Mouse (Mus musculus): ENCODE results near the gene Zfp65.
"Not testable (repeated sequence)": the region's sequence is repeated elsewhere in the genome, so short reads cannot be mapped to it uniquely, and the experiment has no call there.

The Zfp65 gene

DNA sequence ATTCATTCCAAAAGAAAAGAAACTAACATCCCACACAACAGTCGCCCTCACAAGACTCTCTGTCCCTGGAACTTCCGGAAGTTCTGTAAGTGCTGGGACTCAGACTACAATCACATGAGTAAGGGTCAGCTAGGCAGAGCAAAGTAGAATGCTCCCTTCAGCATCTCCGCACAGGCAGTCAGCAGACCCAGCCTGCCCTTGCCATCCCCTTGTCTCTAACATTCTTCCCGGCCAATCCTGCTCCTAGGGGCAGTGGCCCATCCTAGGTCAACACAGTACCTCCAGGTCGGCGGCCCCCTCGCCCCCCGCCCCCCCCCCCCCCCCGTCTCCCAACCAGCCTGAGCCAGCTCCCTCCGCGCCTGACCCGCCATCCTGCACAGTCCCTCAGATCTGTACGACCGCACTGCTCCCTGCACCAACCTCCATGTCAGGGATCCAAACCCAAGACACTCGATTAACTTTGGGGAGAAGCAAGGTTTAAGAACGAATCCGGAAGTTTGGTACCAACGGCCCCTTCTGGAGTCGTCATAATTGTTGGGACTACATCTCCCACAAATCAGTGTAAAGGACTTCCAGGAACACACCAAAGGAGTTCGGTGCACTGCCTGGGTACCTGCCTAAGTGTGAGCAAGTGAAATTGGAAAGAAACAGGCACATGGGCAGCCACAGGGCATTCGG lies at the start of gene Zfp65:
Gene Zfp65, minus strand, starts transcription at position 533 of the 678 bp plus-strand sequence.
- DNase-seq (ENCODE audit: low spot score) = peak; percentile 43

- no peak for DNase-seq (ENCODE audit: low spot score)
These were observed 34.2 kb upstream of the Zfp65 start for GRCm38 (mm10) chr13:67763031-67763768.

- no peak for DNase-seq (ENCODE audit: low spot score)
These were observed 31.0 kb upstream of the Zfp65 start for GRCm38 (mm10) chr13:67759966-67760365.

DNA sequence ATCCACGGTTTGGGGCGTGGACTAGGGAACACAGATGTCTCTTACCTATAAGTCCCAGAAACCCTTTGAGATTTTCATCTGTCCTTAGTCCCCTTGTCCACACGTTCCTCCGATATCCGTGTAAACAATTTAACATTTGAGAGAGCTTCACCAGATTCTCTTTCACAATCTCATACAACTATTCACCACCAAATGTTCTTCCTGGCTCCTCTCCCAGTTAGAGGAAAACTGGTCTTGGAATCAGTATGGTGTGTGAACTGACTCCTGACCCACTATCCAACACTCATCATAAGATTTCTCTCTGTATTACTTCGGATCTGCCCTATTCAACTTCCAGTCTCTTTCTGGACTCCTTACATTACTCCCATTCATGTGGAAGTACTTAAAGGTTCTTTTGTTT lies 26.8 kb upstream of the Zfp65 start:
- no peak for DNase-seq (ENCODE audit: low spot score)

DNA sequence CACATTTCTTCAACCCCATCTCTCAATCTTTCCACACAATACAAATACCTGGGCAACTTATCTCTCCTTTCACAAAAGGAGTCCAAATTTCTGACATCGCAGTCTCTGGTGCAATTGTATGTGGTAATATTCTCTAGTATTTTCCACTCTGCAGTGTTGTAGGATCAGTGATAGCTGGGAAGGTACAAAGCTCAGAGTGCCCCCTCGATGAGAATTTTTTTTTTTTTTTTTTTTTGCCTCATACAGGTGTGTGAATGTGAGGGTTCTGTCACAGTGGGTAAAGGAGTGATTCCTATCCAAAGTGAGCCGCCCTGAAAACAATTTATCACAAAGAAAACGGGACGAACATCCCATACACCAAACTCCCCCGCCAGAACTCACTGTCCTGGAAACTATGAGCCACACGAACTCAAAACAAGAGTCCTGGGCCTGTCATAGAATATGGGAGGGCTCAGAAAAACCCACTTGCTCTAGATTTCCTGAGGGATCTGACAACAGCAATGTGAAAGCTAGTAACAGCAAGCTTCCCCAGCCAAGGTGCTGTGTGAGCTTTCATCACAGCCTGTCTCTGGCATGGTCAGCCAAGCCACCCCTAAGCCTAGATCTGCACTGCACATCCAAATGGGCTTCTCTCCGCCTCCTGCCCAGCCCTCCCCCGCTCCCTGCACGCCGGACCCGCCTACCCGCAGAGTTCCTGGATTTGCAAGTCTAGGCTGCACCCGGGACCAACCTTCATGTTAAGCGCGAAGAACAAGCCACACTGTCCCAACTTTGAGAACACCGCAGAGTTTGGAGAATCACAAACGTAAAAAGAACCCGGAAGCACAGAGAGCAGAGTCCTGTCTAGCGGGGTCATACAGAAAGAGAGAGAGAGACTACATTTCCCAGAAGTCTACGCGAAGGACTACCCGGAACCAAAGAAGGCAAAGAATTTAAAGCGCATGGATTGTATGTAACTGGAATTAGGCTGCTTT lies 25.6 kb upstream of the Zfp65 start, which contains the start of gene Zfp85:
Gene Zfp85, minus strand, starts transcription at position 896 of the 974 bp plus-strand sequence.
- DNase-seq (ENCODE audit: low spot score) = peak; percentile 37

- DNase-seq (ENCODE audit: low spot score) = no peak
These were observed 14.9 kb upstream of the Zfp65 start for GRCm38 (mm10) chr13:67743896-67744295.

- no peak for DNase-seq (ENCODE audit: low spot score)
These were observed 14.0 kb upstream of the Zfp65 start for GRCm38 (mm10) chr13:67742941-67743340.

DNA sequence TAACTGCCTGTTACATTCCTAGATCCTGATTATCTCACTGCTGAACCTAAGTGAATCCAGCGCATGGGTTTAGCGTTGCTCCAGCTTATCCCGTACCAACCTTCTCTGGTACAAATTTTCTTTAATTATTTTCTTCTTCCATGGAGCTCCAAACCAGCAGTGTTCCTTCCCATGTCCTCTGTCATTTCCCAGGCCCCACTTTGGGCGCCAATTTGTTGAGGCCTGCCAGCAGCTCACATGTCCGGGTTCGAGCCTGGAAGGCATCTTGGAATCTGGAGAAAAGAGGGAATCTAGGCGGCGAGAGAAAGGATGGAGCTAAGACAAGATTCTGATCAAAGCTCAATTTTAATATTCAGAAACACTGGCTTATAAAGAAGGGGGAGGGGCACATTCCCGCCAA lies 5.4 kb upstream of the Zfp65 start:
- not testable (repeated sequence) for DNase-seq (ENCODE audit: low spot score)

GRCm38 (mm10) chr13:67729441-67729840 lies 468 bp upstream of the Zfp65 start:
- DNase-seq (ENCODE audit: low spot score) = peak; percentile 7

DNA sequence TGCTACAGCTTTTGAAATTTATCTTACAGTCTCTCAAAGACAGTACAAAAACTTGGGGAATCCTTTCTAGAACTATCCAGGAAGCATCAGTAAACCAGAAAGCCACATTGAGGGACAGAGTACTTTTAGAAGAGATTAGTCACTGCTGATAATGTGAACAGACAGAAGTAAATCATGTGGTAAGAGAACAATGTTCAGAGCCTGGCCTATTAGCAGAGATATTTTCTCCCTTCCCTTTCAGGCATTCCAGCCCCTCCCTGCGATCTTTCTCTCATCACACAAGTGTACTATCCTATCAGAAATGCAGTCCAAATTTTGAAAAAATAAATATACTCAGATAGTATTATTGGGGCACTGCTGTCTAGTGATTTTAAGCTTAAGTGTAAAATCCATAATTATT lies 867 bp downstream of the Zfp65 start:
- DNase-seq (ENCODE audit: low spot score) = no peak

- not testable (repeated sequence) for DNase-seq (ENCODE audit: low spot score)
These were observed 3.6 kb downstream of the Zfp65 start for GRCm38 (mm10) chr13:67725331-67725730.

DNA sequence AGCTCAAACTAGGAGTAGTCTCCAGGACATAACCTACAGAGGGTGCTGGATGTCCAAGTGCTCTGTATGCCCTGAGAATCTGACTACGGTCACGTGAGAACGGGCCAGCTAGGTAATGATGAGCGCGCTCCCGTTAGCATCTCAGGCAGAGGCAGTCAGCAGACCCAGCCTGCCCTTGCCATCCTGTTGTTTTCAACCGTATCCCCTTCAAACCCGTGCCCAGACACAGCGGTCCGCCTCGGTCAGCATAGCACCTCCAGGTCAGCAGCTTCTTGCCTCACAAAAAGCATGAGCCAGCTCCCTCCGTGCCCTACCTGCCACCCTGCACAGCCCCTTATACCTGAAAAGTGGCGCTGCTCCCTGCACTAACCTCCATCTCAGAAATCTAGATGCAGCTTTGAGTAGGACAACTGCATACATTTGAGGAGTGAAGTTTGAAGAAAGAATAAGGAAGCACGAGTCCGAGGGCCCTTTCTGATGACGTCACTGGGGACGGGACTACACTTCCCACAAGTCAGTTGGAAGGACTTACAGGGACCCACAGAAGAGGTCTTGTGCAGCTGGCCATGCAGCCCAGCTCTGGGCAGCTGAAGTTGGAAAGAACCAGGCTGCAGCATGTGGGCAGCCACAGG lies 5.0 kb downstream of the Zfp65 start:
- DNase-seq (ENCODE audit: low spot score) = peak; percentile 73

DNA sequence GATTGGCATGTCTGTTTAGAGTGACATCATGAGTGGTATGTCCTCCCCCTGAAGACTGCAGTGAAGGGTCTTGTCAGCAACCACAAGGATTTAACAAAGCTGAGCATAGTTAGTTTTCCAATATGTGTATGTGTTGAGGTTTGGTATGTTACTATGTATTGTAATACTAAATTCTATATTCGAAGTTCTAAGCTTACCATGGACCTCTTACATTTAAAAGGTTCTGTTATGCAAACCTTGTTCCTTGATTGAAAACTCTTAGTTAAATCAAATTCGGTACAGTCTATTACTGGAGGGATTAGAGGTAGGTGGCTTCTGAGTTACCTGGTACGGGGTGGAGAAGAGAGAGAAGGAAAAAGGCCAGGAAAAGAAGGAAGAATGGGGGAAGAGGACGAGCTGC lies 42.0 kb downstream of the Zfp65 start, which contains the start of gene Zfp738:
Gene Zfp738, minus strand, starts transcription at position 101 of the 400 bp plus-strand sequence.
- DNase-seq (ENCODE audit: low spot score) = no peak

GRCm38 (mm10) chr13:67683841-67684240 lies 45.1 kb downstream of the Zfp65 start:
- DNase-seq (ENCODE audit: low spot score) = not testable (repeated sequence)

- peak; percentile 58 for DNase-seq (ENCODE audit: low spot score)
These were observed 45.8 kb downstream of the Zfp65 start for GRCm38 (mm10) chr13:67682959-67683735.

- no peak for DNase-seq (ENCODE audit: low spot score)
These were observed 54.1 kb downstream of the Zfp65 start for GRCm38 (mm10) chr13:67674902-67675301.
